Comparison of ENCODE assay signal across 24 mouse cellular contexts in genomic region chr7:73349158-73349557, GRCm38 (mm10). TPM values are rescaled to one million over a fixed set of nuclear protein-coding genes. Genes with fewer than 3 reads are reported as not detected.
"Had no signal": no experiment of that assay in that cellular context is flagged by ENCODE, and none has a peak within 500 bp of the region (broad histone marks: within the 10 kb centered on the region; RNA-seq: fewer than 3 reads in every experiment).

No protein-coding gene starts in this region.

- H3K27ac ChIP-seq: heart, embryonic 10.5 days; heart, embryonic 15.5 days; hindbrain, embryonic 10.5 days; hindbrain, embryonic 14.5 days; intestine, embryonic 15.5 days; layer of hippocampus, adult 2 months; limb, embryonic 13.5 days; limb, embryonic 15.5 days; liver, embryonic 12.5 days; liver, embryonic 14.5 days had no signal

- H3K4me1 ChIP-seq: heart, embryonic 10.5 days; intestine, embryonic 15.5 days; liver, embryonic 12.5 days had no signal

- H3K4me2 ChIP-seq: heart, embryonic 12.5 days; heart, embryonic 15.5 days; hindbrain, embryonic 12.5 days; hindbrain, embryonic 14.5 days; intestine, embryonic 15.5 days; limb, embryonic 15.5 days; liver, embryonic 12.5 days had no signal

- ATAC-seq: hindbrain, embryonic 16.5 days; inflammation-experienced regulatory T-cells, adult 6 months; intestine, embryonic 15.5 days; intestine, postnatal 0 days; liver, embryonic 12.5 days had no signal

- H3K4me3 ChIP-seq: heart, embryonic 10.5 days; heart, embryonic 12.5 days; heart, embryonic 15.5 days; hindbrain, embryonic 10.5 days; hindbrain, embryonic 12.5 days; intestine, embryonic 15.5 days; layer of hippocampus, adult 2 months; limb, embryonic 13.5 days; limb, embryonic 15.5 days; liver, embryonic 12.5 days had no signal

- H3K9me3 ChIP-seq: heart, embryonic 10.5 days; heart, embryonic 12.5 days; heart, embryonic 15.5 days; hindbrain, embryonic 10.5 days; hindbrain, embryonic 12.5 days; intestine, embryonic 15.5 days; limb, embryonic 13.5 days; limb, embryonic 15.5 days; liver, embryonic 12.5 days had no signal

- H3K36me3 ChIP-seq: heart, embryonic 10.5 days; heart, embryonic 12.5 days; heart, embryonic 15.5 days; hindbrain, embryonic 10.5 days; hindbrain, embryonic 12.5 days; intestine, embryonic 15.5 days; limb, embryonic 13.5 days; limb, embryonic 15.5 days; liver, embryonic 12.5 days had no signal

- DNase-seq: heart, postnatal 4 days; kidney, adult 18-20 months; kidney, adult 8-10 months; kidney, postnatal 10 days; kidney, postnatal 25 days; kidney, postnatal 4 days; layer of hippocampus, postnatal 36 days; left cerebral cortex, postnatal 4 days had no signal

- H3K9ac ChIP-seq: heart, embryonic 12.5 days; heart, embryonic 15.5 days; hindbrain, embryonic 12.5 days; hindbrain, embryonic 14.5 days; intestine, embryonic 15.5 days; limb, embryonic 13.5 days; limb, embryonic 15.5 days; liver, embryonic 12.5 days; liver, embryonic 14.5 days had no signal

- H3K27me3 ChIP-seq: heart, embryonic 15.5 days; hindbrain, embryonic 12.5 days; intestine, embryonic 15.5 days; liver, embryonic 12.5 days had no signal

RNA-seq across cellular contexts. Expression of gene Rgma, which starts 26.2 kb away (rescaled TPM):
- total RNA-seq: granulocyte monocyte progenitor cell, adult 5-6 weeks had no signal
- polyA plus RNA-seq: inflammation-experienced regulatory T-cells, adult 6 months had no signal
